Mouse (Mus musculus): ENCODE data around the gene Gins3. TPM values are rescaled to one million over a fixed set of nuclear protein-coding genes. Genes with fewer than 3 reads are reported as not detected.
"Not testable (repeated sequence)": the region's sequence is repeated elsewhere in the genome, so short reads cannot be mapped to it uniquely, and the experiment has no call there.

Gene Gins3
- 1 to 10 TPM; 2.2 to 3.0 TPM for total RNA-seq (2021)
- long read RNA-seq, partial matches to known transcripts = 0 of 4 reads
- long read RNA-seq, other reads (novel, unspliced or antisense) = 0 of 4 reads

DNA sequence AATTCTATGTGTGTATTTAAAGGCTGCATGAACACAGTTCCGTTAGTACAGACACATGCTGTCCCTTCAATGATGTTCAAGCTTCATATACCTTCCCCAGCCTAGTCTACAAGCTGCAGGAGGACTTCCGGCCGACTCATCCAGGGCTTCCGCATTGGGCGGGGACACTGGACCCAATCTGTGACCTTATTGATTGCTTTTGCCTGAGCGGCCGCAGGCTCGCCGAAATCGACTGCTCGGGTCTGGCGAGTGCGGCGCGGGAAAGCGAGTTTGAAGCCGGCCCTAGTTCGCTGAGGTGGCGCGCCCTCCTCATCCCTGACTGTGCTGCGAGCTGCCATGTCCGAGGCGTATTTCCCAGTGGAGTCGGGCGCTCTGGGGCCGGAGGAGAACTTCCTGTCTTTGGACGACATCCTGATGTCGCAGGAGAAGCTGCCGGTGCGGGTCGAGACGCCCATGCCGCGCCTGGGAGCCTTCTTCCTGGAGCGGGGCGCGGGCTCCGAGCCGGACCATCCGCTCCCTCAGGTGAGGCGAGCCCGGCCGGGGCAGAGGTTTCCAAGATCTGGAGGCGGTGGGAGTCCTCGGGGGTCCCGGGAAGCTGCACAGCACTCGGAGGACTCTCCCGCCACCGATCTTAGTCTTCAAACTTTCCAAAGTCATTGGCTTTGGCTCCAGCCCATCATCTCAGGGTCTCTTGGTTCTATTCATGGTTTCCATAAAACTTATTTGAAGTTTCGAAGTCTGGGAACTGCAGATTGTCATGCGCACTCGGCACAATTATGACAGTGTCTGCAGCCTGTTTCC, at the start of gene Gins3:
Gene Gins3, plus strand, starts transcription at position 192 of the 801 bp plus-strand sequence.
- DNase-seq (ENCODE audit: low spot score in 2 of 2) = peak; percentile 81 to 94

DNA sequence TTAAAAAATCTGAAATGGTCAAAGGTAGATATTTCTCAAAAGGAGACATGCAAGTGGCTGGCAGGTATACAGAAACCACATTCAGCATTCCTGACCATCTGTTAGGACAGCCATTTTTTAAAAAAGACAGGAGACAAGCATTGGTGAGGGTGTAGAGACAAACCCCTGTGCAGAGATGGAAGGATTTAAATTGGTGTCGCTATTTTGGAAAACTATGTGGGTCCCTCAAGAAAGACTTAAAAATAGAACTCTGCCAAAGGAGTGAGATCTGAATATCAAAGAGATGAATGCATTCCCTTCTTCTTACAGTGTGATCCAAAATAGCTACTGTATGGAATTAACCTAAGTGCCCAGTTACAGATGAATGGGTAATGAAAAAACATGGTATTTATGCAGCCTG, 45.9 kb upstream of the Gins3 start:
- DNase-seq (ENCODE audit: low spot score in 2 of 2) = no peak

- no peak for DNase-seq (ENCODE audit: low spot score in 2 of 2)
These were observed 44.0 kb upstream of the Gins3 start for GRCm38 (mm10) chr8:95589282-95589681.

- no peak for DNase-seq (ENCODE audit: low spot score in 2 of 2)
These were observed 42.7 kb upstream of the Gins3 start for GRCm38 (mm10) chr8:95590539-95590938.

- DNase-seq (ENCODE audit: low spot score in 2 of 2) = no peak
These were observed 41.0 kb upstream of the Gins3 start for GRCm38 (mm10) chr8:95592131-95592780.

DNA sequence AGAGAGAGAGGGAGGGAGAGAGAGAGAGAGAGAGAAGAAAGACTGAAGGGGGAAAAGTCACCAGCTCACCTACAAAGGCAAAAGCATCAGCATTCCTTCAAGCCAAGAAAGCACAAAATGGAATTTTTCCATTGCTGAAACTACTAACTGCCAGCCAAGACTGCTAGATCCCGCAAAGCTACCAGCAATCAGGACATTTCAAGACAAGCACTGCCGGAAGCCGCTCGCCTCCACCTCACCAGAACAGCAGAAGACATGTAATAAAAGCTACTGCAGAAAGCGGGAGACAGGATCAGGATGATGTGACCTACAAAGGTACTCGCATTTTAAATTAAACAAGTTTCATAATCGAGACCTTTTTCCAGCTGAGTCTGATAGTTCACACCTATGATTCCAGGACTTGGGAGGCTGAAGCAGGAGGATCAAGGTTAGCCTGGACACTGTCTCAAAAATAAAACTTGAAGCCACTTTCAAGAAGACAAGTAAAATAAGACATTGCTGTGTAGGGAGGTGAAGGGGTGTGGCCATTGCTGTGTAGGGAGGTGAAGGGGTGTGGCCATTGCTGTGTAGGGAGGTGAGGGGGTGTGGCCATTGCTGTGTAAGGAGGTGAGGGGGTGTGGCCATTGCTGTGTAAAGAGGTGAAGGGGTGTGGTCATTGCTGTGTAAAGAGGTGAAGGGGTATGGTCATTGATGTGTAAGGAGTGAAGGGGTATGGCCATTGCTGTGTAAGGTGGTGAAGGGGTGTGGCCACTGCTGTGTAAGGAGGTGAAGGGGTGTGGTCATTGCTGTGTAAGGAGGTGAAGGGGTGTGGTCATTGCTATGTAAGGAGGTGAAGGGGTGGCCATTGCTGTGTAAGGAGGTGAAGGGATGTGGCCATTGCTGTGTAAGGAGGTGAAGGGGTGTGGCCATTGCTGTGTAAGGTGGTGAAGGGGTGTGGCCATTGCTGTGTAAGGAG, 39.5 kb upstream of the Gins3 start:
- no peak for DNase-seq (ENCODE audit: low spot score in 2 of 2)

GRCm38 (mm10) chr8:95595131-95595530, 38.1 kb upstream of the Gins3 start:
- no peak for DNase-seq (ENCODE audit: low spot score in 2 of 2)

DNA sequence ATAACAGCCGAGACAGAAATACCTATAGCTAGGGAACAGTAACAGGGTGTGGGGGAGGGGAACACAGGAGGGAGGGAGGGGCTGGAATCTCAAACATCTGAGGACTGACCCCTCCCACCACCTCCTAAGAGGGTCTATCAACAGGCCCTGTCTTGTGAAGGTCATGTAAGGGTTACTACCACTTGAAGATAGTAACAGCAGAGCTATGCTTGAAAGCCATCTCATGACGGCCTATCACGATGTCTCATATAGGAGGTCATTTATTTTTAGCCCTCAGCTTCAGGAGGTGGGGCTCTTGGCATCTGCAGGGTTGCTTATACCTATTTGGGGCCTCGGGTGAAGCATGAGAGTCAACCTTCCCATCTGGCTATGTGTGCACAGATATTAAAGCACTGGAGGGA, 36.4 kb upstream of the Gins3 start:
- DNase-seq (ENCODE audit: low spot score in 2 of 2) = no peak

GRCm38 (mm10) chr8:95599861-95600260, 33.4 kb upstream of the Gins3 start:
- DNase-seq (ENCODE audit: low spot score in 2 of 2) = peak; percentile 47 to 83

DNA sequence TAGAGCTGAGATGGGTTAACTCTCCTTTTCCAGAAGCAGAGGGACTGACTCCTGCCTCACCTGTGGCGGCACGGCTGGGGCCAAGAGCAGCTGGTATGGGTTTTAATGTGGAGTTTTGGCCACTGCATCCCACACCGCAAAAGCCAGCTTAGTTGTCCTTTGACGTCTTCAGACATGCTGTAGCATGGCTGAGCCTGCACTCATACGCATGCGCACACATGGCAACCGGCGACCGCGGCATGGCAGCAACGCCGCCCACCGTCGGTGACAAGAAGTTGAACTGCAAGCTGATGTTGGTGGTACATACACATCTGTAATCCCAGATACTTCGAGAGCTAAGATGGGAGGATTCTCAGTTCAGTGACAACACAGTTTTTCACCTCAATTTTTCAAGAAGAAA, 31.9 kb upstream of the Gins3 start:
- DNase-seq (ENCODE audit: low spot score in 2 of 2) = no peak

DNA sequence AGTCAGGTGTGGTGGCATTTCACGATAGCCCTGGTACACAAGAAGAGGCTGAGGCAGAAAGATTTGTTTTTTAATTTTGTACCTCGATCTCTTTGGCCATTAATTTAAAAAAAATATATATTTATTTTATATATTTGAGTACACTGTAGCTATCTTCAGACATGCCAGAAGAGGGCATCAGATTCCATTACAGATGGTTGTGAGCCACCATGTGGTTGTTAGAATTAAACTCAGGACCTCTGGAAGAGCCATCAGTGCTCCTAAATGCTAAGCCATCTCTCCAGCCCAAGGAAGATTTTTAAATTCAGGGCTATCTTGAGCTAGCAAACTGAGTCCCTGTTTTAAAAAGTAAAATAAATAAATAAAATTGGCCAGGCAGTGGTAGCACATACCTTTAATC, 31.1 kb upstream of the Gins3 start:
- no peak for DNase-seq (ENCODE audit: low spot score in 2 of 2)

DNA sequence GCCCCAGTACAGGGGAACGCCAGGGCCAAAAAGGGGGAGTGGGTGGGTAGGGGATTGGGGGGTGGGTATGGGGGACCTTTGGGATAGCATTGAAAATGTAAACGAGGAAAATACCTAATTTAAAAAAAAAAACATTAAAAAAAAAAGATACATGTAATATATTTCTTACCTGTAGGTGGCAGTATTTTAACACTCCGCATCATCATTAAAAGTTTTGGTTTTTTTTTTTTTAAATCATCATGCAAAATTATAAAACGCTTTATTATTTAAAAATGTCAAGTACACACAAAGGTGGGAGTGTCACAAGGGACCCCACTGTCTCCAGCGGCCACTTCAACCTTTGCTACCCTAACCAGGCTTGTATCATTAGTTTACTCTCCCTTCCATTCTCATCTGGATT, 26.7 kb upstream of the Gins3 start:
- not testable (repeated sequence) for DNase-seq (ENCODE audit: low spot score in 2 of 2)

GRCm38 (mm10) chr8:95607210-95607609, 26.0 kb upstream of the Gins3 start:
- peak; percentile 50 to 77 for DNase-seq (ENCODE audit: low spot score in 2 of 2)

GRCm38 (mm10) chr8:95609406-95609805, 23.8 kb upstream of the Gins3 start:
- DNase-seq (ENCODE audit: low spot score in 2 of 2) = no peak

GRCm38 (mm10) chr8:95610749-95611148, 22.5 kb upstream of the Gins3 start:
- DNase-seq (ENCODE audit: low spot score in 2 of 2) = no peak

DNA sequence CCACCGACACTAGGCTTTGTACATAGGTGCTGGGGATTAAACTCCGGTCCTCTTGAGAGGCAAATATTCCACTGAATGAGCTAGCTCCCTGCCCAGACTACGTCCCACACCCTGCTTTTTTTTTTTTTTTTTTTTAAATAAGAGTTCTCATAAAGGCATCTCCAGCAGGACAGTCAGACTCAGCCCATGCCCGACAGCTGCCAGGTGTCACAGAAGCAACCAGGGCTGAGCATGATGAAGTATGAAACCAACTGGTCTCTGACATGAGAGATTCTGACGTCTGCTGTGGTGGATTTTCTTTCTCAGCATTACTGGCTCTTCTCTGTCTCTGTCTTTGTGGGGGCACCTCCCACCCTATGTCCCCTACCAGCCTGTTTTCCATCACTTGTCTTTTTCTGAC, 21.5 kb upstream of the Gins3 start:
- no peak for DNase-seq (ENCODE audit: low spot score in 2 of 2)

DNA sequence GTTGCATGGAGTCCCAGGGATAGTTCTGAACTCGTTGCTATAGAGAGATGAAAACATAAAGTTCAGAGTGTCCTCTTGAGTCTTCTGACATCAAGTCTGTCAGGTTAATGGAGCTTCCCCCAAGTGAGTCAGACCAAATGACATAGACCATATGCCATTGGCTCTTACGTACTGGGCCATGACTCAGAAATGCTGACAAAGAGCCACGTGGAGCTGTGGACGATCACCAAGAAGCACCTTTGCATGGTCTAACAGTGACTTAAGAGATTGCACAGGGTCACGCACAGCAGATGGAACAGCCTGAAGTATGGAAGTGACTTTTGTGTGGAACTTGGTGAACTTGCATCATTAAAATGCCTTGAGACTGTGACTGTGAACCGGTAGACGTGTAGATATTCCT, 16.9 kb upstream of the Gins3 start:
- no peak for DNase-seq (ENCODE audit: low spot score in 2 of 2)

DNA sequence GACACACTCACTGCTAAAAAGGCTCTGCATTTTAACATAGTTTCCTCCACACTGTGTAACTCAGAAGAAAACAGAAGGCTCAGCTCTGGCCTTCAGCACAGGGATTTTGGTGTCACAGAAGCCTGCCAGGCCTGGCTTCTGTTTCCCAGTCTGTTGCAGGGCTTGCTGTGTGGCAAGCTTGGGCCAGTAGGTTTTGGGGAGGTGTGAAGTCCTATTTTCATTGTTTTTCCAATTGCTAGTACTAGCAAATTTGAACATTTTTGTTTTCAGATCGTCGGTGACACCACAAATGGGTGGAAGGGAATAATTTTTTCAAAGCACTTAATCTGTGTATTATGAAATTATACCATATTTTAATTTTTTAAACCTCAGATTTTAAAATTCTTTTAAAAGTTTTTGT, 13.2 kb upstream of the Gins3 start:
- peak; percentile 28 to 60 for DNase-seq (ENCODE audit: low spot score in 2 of 2)

DNA sequence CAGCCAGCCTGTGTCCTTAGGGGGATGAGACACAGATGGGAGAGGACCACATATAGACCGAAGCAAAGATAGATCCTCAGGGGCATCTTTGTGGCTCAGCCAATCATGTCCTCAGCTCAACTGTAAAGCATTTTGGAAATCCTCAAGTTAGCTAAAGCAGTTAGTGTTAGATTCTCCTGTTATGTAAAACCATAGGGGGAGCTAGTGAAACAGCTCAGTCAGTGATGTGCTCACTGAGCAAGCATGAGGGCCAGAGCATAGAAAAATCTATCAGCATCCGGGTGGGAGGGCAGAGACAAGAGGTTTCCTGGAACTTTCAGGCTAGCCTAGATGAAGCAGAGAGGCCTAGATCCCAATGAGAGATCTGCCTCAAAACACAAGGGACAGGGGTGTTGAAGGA, 8.4 kb upstream of the Gins3 start:
- DNase-seq (ENCODE audit: low spot score in 2 of 2) = no peak

GRCm38 (mm10) chr8:95632840-95633239, 413 bp upstream of the Gins3 start:
- DNase-seq (ENCODE audit: low spot score in 2 of 2) = no peak

GRCm38 (mm10) chr8:95634063-95634340, 749 bp downstream of the Gins3 start:
- no peak for DNase-seq (ENCODE audit: low spot score in 2 of 2)

GRCm38 (mm10) chr8:95644942-95645341, 11.7 kb downstream of the Gins3 start:
- DNase-seq (ENCODE audit: low spot score in 2 of 2) = no peak
